Mouse (Mus musculus) v-Abl transformed pro-B cells (cell line): Measurements from ENCODE around the gene Gm20388.

Experiments
- in situ Hi-C, 2 experiments: fragments of 400-800 bp; cut with MboI; formaldehyde crosslinking; loops; one replicate each; pipeline ENCODE4 v1.15.1; 2025; ENCODE audit not compliant: unreplicated experiment in 2 of 2

The Gm20388 gene

DNA sequence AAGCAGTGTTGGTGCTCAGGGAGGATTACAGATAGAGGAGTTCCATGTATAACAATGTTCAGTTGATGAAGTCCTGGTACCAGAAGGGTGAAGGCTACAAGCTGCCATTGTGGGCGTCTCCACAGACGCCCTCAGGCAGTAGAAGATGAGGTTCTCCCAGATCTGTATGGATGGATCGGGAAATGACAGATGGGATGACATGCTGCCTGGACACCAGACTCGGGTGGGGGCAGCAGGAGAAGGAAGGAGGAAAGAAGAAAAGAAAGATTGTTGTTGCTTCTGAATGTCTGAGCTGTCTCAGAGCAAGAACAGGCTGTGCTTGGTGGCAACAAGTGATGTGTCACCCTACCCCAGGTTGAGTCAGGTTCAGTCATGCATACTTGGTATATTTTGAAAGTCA lies 2117.5 kb downstream of the Gm20388 start:
- in situ Hi-C loops = no loop called here

DNA sequence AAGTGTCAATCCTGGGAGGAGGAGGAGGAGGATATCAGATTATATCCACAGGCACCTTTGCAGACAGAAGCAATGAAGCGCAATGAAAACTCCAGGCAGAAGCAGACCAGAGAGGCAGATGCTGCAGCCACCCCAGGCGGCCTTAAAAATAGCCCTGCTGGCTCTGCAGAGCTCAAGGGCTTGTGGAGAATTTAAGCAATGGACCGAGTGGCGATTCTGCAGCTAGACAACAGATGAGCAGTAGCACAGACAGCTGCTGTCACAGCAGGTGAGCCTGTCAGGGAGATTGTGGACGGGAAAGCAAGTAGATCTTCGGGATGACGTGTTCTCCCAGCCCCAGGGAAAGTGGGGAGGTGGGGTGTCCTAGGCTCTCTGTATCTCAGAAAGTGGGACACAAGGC lies 2120.3 kb downstream of the Gm20388 start:
- in situ Hi-C loops = no loop called here

DNA sequence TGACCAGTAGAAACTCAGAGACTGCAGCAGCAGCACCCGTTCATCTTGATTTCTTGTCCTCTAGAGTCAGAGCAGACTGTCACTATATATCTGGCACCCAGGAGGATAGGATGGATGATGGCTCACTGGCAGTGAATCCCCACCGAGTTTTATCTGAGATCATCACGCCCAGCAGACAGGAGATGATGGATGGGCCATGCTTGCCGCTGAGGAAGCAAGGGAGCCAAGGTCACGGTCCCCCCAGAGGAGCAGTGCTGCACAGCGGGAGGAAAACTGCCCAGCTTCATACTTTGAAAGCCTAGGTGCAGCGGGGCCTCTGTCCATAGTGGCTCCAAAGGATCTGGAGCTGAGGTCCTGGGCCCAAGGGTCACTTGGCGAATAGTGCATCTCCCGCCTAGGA lies 2122.1 kb downstream of the Gm20388 start:
- in situ Hi-C loops = no loop called here

DNA sequence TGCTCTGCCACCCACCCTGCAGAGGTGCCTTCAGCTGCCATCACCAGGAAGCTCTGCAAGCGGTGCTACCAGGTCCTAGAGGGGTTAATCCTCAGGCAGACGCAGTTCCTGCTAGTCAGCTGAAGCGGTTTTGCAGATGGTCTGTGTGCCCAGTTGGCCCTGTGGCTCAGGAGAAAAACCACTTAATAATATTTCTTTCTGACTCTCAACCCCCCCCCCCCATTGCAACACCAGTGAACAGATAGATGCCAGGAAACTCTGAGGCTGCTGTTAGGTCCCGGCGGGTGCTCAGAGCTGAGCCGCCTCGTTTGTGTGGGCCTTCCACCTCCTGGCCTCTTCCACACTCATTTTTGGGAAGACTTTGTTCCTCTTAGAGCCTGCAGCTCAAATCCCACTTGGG lies 2124.9 kb downstream of the Gm20388 start:
- in situ Hi-C loops = no loop called here

DNA sequence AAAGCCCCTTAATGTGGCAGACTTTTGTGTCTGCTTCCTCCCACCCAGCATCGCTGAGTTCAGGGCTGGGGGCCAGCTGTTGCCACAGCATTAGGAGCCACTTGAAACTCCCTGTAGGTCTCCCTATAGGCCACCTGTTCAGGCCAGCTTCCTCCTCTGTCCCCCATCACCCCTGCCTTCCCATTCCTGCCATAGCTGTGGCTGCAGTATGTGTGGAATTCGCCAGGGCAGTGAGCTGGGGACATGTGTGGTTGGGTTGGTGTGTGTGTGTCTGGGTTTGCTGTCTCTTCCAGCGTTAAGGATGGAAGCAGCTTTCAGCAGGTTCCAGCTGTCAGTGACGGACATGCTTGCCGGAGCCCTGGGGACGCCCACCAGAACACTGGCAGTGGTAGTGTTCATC lies 2125.7 kb downstream of the Gm20388 start:
- in situ Hi-C loops = no loop called here

DNA sequence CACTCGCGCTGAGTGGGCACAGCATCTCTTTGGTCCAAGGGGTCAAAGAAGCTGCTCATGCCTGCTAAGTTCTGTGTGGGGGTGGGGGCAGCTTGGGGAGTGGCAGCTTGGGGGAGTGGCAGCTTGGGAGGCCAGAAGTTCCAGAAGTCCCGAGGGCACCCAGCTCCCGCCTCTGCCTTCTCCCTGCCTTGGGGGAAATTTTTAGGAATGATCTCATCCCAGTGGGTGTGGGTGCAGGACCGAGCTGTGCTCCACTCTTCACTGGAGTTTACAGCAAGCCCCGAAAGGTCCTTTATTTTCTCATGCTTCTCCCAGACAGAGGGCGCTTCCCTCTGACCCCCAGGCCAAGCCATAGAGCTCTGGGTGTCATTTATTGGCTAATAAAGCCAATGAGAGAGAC lies 2126.6 kb downstream of the Gm20388 start:
- in situ Hi-C loops = no loop called here

DNA sequence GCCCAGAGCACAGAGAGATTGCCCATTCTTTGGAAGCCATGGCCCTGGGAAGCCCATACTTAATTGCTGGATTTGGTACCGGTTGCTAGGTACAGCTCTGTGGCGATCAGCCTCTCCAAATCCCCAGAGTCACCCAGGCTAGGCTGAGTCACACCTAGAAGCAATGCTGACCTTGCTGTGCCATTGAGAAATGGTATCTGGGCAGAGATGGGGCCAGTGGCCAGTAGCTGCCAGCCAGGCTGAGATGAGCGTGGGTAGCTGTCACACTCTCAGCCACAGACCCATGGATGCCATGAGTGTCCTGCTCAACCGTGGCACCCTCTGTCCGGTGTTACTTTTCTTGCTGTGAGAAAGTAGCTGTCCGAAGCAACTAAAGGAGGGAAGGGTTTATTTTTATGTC lies 2127.4 kb downstream of the Gm20388 start:
- in situ Hi-C loops = no loop called here

DNA sequence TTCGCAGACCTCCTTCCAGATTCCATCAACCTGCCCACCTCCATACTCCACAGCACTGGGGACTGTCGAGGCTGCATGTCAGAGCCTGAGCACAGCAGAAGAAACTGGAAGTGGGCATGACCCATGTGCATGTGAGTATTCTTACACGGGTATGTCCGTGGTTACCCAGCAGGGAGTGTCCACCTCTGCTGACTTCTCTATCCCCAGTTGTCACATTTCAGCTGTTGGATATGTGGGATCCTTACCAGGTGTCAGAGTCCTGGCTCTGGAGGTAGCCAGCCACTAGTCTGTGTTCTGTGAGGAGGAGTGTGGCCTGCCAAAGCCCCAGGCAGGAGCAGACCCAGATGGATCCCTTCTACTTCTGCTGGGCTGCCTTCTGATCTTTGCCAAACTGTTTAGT lies 2128.8 kb downstream of the Gm20388 start:
- in situ Hi-C loops = no loop called here

DNA sequence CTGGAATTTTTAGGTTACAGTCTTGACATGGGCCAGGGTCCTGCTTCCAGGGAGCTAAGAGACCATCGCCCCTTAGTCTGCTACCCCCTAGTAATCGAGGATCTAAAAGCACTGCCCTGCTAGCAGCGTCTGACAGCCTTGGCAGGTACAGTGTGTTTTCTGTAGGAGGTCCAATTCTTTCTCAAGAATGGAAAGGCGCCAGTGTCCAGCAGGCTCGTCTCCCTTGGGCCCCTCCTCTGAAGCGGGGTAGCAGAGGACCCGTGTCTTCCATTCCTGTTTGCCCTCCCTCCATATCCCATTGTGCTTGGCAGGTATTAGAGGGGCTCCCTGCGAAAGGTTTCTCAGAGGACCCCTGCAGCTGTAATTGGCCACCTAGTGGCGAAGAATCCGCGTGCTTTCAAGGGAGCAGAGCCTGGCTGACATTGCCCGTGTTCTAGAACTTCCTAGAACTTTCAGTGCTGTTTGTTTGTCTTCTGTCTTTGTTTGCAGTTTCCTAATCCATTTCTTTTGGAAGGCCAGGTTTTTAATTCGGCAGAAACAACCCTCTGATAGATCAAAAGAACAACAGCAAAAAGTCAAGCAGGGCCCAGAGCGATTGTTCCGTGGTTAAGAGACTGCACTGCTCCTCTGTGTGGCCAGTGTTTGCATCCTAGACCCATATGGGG lies 2136.7 kb downstream of the Gm20388 start:
- in situ Hi-C loops = no loop called here

DNA sequence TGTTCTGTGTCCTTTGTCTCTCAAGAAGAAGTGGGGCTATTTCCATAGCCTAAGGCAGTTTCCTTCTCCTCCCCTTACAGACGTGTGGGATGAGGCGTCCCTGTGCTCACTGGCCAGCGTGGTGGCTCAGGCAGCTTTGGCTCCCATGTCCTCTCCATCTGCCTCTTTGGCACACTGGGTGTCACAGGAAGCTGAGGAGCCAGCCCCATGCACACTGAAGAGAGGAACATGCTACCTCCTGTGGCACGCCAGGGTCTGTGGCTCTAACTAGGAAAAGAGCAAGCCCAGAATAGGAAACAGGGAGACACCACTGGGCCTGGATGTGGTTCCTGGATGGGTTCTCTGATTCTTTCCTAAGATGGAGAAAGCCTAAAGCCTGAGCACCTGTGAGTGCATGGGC lies 2138.6 kb downstream of the Gm20388 start:
- in situ Hi-C loops = no loop called here

DNA sequence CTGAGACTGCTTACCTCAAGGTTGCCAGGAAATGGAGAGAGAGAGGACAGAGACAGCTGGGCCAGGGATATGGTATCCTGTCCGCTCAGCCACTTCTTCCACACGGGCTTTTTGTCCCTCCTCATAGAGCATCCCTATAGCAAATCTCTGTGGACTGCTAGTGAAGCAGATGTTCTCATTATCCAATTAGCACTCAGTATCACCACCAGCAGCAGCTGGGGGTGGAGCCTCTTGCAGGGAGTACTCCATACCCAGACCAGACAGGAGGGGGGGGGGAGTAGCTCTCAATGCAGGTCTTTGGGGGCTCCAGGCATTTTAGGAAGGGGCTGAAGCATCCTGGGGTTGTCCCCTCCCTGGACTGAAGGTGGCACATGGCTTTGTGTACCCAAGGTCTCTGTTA lies 2139.3 kb downstream of the Gm20388 start:
- in situ Hi-C loops = no loop called here

DNA sequence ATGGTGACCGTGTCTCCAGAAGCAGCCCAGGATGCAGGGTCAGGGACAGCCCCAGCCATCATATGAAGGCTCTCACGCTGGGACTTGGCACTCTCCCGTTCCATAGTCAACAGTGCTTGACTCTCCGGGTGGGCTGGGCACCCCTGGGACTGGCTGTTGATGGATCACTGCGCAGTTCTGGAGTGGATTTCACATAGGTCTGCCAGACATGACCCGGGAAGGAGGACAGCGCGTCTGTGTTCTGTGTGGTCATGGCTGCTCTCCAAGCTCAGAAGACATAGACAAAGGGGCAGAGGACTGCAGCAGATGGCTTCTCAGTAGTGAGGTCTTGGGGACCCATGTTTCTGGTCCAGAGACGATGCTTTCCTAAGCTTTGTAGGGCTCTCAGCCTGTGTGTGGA lies 2140.0 kb downstream of the Gm20388 start:
- in situ Hi-C loops = no loop called here

DNA sequence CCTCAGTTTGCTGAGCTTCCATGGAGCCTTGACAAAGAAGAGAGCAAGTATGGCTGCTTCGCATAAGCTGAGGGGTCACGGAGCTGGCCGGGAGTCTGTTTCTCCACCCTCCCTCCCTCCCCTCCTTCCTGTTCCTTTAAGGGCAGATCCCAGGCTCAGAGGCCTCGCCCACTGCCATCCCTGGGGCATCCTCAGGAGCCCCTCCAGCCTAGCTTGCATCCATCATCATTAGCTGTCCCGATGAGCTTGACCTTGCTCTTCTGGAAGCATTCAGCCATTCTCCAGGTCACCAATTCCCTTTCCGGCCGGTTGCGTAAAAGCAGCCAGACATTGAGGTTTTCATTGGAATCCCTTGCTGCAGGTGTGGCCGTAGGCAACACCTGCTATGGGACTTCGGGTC lies 2144.7 kb downstream of the Gm20388 start:
- in situ Hi-C loops = no loop called here

DNA sequence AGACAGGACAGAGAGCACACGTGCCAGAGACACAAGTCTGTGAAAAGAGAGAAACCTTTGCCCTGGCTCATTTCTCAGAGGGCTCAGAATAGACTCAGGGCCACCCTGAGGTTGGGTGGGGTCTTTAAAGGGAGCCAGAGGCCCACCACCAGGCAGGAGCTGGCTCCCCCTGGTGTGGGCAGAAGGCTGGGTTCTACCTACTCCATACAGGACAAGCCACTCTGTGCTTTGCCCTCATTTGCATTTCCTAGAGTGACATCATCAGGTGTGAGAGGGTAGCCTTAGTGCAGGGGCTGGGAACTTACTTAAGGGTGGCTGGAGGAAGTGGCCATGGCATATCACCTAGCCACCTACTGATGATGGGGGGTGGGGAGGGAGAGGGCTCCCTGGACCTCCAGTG lies 2145.5 kb downstream of the Gm20388 start:
- in situ Hi-C loops = no loop called here

DNA sequence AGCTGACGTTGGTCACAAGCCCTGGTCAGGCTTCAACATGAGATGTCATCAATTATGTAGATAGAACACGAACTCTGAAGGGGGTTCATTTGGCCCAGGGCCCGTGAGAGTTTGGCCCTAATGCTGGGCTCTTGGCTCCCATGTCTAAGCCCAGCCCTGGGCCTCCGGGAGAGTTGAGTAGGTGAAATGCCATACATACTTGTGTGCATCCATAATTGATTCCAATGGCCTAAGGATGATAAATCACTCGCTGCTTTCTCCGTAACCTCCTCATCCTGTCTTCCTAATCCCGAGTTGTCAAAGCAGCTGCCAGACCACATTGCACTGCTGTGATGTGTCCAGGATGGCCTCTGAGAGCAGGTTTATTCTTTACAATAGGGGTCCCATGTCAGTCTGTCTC lies 2146.2 kb downstream of the Gm20388 start:
- in situ Hi-C loops = no loop called here

DNA sequence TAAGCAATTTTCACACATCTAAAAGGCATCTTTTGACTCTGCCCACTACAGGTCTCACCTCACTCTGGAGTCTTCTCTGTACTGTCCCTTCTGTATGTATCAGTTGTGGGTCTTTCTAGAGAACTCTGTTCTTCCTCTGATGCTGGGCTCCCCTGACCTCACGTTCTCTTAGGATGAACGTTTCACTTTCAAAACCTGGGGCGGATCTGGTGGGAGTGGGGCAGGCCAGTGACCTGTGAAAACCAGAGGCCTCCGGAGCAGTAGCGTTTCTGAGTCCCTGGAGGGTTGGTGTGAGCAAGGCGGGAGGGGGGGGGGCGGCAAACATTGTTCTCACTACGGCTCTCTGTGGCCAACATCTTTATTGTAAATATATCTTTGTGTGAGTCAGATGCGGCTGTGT lies 2147.9 kb downstream of the Gm20388 start:
- in situ Hi-C loops = no loop called here

DNA sequence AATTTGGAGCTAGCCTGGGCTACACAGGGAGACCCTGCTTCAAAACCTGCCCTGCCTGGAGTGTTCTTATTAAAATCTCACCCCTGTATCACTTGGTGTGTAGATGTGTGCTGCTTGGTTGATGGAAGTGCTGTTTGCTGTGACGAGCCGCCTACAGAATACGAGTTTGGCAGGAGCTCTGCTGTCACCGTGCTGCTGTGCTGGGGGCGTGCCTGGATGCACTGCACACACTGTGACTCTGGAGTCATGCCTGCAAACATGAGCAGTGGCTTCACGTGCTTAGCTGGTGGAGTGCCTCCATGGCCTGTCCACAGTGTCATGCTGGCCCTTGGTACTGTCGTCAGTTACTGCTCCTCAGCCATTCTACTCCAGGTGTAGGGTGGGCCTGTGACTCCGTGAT lies 2148.3 kb downstream of the Gm20388 start:
- in situ Hi-C loops = no loop called here

DNA sequence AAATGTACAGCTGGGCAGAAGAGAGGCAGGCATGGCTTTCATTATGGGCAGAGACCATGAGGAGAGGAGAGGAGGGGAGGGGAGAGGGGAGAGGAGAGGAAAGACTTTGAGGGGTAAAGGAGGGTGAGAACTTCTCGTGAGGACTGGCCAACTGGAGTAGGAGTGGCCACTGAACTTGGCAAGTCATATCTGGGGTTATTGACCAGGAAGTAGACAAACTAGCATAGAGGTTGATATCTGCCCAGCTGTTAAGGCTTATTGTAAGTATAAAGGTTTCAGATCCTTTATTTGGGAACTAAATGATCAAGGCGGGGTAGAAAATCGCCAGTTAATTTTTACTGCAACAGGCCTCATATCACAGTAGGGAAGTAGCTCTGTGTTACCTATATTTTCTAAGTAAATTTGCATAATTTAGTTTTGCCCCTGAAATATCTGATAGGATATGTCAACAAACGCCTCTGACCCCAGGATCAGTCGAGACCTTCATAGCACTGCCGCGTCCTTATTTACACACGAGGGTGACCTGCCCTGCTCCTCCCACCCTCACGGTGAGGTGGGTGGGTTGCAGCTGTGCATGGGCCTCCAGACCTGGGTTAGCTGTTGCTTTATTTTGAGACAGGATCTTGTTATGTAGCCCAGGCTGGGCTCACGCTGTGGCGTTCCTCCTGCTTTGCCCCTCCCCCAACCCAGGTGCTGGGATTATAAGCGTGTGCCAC lies 2152.0 kb downstream of the Gm20388 start:
- in situ Hi-C loops = no loop called here

DNA sequence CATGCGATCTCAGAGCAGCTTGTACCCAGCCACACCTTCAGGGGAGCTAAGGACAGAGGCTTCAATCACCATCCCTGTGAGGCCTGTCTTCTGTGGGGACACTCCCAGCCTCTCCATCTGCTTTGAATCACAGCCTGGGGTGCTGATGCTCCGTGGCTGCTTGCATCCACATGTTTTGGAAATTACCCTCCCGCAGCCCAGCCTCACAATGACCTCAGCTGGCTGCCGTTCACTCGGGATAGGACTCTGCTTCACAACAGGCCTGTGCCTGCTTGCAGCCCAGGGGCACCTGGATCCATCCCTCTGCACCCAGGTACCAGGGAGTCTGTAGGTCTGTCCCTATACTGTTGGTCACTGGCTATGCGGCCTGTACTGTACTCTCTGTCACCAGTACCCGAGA lies 2153.7 kb downstream of the Gm20388 start:
- in situ Hi-C loops = no loop called here

DNA sequence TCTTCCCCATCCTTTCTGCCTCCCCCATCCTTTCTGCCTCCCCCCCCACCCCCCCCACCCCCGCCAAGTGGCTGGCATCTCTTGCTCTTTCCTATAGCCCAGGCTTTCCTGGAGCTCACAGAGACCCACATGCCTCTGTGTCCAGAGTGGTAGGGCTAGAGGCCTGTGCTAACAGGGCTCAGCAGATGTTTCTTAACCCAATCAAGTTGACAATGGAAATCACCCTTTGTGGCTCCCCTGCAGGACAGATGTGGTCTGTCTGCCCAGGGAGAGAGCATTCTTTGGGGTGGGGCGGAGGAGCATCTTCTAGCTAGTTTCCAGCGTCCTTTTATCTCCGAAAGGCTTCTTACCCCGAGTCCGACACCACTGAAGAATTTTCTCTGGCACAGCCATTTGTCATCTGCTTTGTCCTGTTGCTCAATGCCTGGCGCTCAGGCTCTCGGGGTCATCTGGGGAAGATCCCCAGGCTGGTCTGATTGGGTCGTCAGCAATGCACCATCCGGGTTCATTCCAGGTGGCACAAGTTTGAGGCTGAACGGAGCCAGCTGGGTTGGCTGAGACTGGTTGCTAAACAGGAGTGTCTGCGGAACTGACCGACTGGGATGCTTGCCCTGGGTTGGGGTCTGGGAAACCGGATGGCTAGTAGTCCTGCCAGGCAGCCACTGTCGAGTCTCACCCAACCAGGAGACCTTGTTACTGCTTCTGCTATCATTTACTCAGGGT lies 2157.3 kb downstream of the Gm20388 start:
- in situ Hi-C loops = no loop called here

DNA sequence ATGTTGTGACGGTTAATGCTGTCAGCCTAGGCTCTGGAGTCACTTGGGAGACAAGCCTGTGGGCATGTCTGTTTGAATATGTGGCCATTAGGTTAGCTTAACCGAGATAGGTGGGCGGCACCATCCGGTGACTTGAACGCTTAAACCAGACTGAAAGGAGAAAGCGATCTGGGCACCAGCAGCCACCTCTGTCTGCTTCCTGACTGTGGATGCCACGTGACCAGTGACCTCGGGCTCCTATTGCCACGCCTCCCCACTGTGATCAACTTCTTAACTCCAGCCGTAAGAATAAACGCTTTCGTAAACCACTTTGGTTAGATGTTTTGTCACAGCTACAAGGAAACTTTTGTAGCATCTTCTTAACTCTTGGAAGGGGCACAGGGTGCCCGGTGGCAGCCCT lies 2158.0 kb downstream of the Gm20388 start:
- in situ Hi-C loops = no loop called here

DNA sequence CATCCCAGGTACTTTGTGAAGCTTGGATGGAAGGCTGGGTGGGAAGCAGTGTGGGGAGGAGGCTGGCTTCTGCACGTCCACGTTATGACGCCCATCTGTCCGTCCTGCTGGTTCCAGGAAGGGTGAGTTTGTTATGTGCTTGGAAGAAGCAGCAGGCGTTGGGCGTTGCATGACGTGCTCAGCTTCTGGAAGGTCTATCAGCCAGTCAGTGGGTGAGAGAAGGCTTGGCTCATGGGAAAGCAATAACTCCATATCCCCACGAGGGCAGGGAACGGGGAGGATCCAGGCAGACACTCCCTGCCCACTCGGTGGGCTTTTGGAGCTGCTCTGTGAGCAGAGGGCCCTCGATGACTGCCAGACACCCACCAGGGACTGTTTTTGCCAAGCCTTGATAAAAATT lies 2158.6 kb downstream of the Gm20388 start:
- in situ Hi-C loops = no loop called here
